Mouse (Mus musculus) fibroblast of lung, adult 2 months (primary cell): ENCODE data around the gene Psmd9.

Source experiments
- DNase-seq: peaks from one replicate; pipeline ENCODE4 v3.0.0-alpha.2; 2011; ENCODE audit warnings: low read depth

Gene Psmd9

GRCm38 (mm10) chr5:123150641-123151040 lies 18.6 kb upstream of the Psmd9 start:
- DNase-seq: no peak

GRCm38 (mm10) chr5:123151077-123151476 lies 18.1 kb upstream of the Psmd9 start:
- no peak for DNase-seq

- DNase-seq: no peak
These were observed 17.4 kb upstream of the Psmd9 start for GRCm38 (mm10) chr5:123151707-123152362.

GRCm38 (mm10) chr5:123152901-123153300 lies 16.3 kb upstream of the Psmd9 start:
- DNase-seq: no peak

- no peak for DNase-seq
These were observed 13.8 kb upstream of the Psmd9 start for GRCm38 (mm10) chr5:123155425-123155824.

GRCm38 (mm10) chr5:123156763-123157162 lies 12.4 kb upstream of the Psmd9 start:
- DNase-seq: no peak

GRCm38 (mm10) chr5:123157972-123158371 lies 11.2 kb upstream of the Psmd9 start:
- DNase-seq: no peak

GRCm38 (mm10) chr5:123159446-123159845 lies 9.8 kb upstream of the Psmd9 start:
- no peak for DNase-seq

GRCm38 (mm10) chr5:123159866-123160265 lies 9.3 kb upstream of the Psmd9 start:
- DNase-seq: no peak

- no peak for DNase-seq
These were observed 8.9 kb upstream of the Psmd9 start for GRCm38 (mm10) chr5:123160341-123160740.

- no peak for DNase-seq
These were observed 6.3 kb upstream of the Psmd9 start for GRCm38 (mm10) chr5:123162942-123163341.

- no peak for DNase-seq
These were observed 2.8 kb upstream of the Psmd9 start for GRCm38 (mm10) chr5:123166437-123166836.

- no peak for DNase-seq
These were observed 1.6 kb upstream of the Psmd9 start for GRCm38 (mm10) chr5:123167591-123167990.

GRCm38 (mm10) chr5:123170365-123170764 lies 1.2 kb downstream of the Psmd9 start:
- peak; percentile 31 for DNase-seq

GRCm38 (mm10) chr5:123171646-123172350 lies 2.6 kb downstream of the Psmd9 start:
- DNase-seq: peak; percentile 71

GRCm38 (mm10) chr5:123178792-123179191 lies 9.6 kb downstream of the Psmd9 start:
- DNase-seq: no peak

- DNase-seq: no peak
These were observed 11.2 kb downstream of the Psmd9 start for GRCm38 (mm10) chr5:123180390-123180789.

- no peak for DNase-seq
These were observed 12.3 kb downstream of the Psmd9 start for GRCm38 (mm10) chr5:123181536-123181935.

- DNase-seq: no peak
These were observed 13.4 kb downstream of the Psmd9 start, which contains the start of gene Hpd for GRCm38 (mm10) chr5:123182651-123183050. TSS of gene Hpd (minus strand) at chr5:123182727.

GRCm38 (mm10) chr5:123185966-123186365 lies 16.8 kb downstream of the Psmd9 start:
- DNase-seq: no peak

GRCm38 (mm10) chr5:123187306-123187705 lies 18.1 kb downstream of the Psmd9 start:
- no peak for DNase-seq

GRCm38 (mm10) chr5:123190912-123191311 lies 21.7 kb downstream of the Psmd9 start:
- DNase-seq: no peak

GRCm38 (mm10) chr5:123191427-123191826 lies 22.2 kb downstream of the Psmd9 start:
- DNase-seq: no peak
